Mouse (Mus musculus) liver, embryonic 11.5 days (tissue): Measurements from ENCODE around the gene C1qtnf4. TPM values are rescaled to one million over a fixed set of nuclear protein-coding genes. Genes with fewer than 3 reads are reported as not detected.

Experiments used
- ATAC-seq: fragments of 200-750 bp; cut with Nextera tagmentation; replicated peaks from 2 replicates; pipeline ENCODE4 v1.8.0; 2017; ENCODE audit warnings: moderate number of reproducible peaks, mild to moderate bottlenecking, moderate TSS enrichment, moderate library complexity; ENCODE audit not compliant: low FRiP score
- DNase-seq: peaks from one replicate; pipeline ENCODE4 v3.0.0-alpha.2; 2017; ENCODE audit warnings: low spot score
- H3K27ac ChIP-seq: fragments of 300-500 bp; sonication (generic); 2 replicates; pipeline ENCODE4 v1.5.1; 2014; ENCODE audit warnings: mild to moderate bottlenecking, low read depth, low read length, control low read depth
- H3K27me3 ChIP-seq: fragments of 300-500 bp; sonication (generic); replicated peaks from 2 replicates; pipeline ENCODE4 v1.6.1; 2014; ENCODE audit warnings: low read length, mixed read lengths; ENCODE audit not compliant: control insufficient read depth, insufficient read depth
- H3K36me3 ChIP-seq: fragments of 300-500 bp; sonication (generic); 2 replicates; pipeline ENCODE4 v1.6.1; 2014; ENCODE audit warnings: mild to moderate bottlenecking, low read length, moderate library complexity, mixed read lengths; ENCODE audit not compliant: control insufficient read depth, insufficient read depth
- H3K4me1 ChIP-seq: fragments of 300-500 bp; sonication (generic); replicated peaks from 2 replicates; pipeline ENCODE4 v1.6.1; 2014; ENCODE audit warnings: low read length, mixed read lengths; ENCODE audit not compliant: control insufficient read depth, insufficient read depth
- H3K4me2 ChIP-seq: fragments of 300-500 bp; sonication (generic); 2 replicates; pipeline ENCODE4 v1.6.1; 2014; ENCODE audit warnings: mild to moderate bottlenecking, control low read depth, moderate library complexity
- H3K4me3 ChIP-seq: fragments of 300-500 bp; sonication (generic); 2 replicates; pipeline ENCODE4 v1.5.1; 2014; ENCODE audit warnings: low read depth, low read length, control low read depth
- H3K9ac ChIP-seq: fragments of 300-500 bp; sonication (generic); 2 replicates; pipeline ENCODE4 v1.6.1; 2014; ENCODE audit warnings: low read depth, low read length, control low read depth
- H3K9me3 ChIP-seq: fragments of 300-500 bp; sonication (generic); 2 replicates; pipeline ENCODE4 v1.6.1; 2016; ENCODE audit warnings: low read length, inconsistent platforms, mixed read lengths; ENCODE audit not compliant: control insufficient read depth
- WGBS: fragments of 180-500 bp; shearing (Covaris S2); extraction: QIAGEN DNeasy Blood & Tissue Kit; methylation state at CpG from one replicate; pipeline ENCODE4 v1.1.7; 2014; 5-methylcytosine and 5-hydroxymethylcytosine counted together
- polyA plus RNA-seq: library from polyadenylated mRNA; unstranded; fragments of >200 nt; fragmentation: Nextera tagmentation; extraction: Ambion mirVana; gene quantifications from 2 replicates; pipeline ENCODE4 v1.2.1, GENCODE M21; 2014

Gene C1qtnf4
- polyA plus RNA-seq, 1 experiment from 2014 or later, result 6.9 TPM

GRCm38 (mm10) chr2:90875239-90875638 is 10.4 kb upstream of the C1qtnf4 start:
- H3K9me3 ChIP-seq, result no peaks in the 10 kb centered on the region
- H3K27me3 ChIP-seq, result no peaks in the 10 kb centered on the region; the same call in 1 of the 2 replicates
- H3K4me3 ChIP-seq, result no peak overlapping the region
- ATAC-seq (no peak), DNase-seq (no peak)
- H3K27ac ChIP-seq, result no peak overlapping the region
- no peak overlapping the region for H3K4me2 ChIP-seq
- H3K9ac ChIP-seq, result no peak overlapping the region
- WGBS, result 50% methylated on average over 2 of the region's 2 CpGs
- no peaks in the 10 kb centered on the region for H3K36me3 ChIP-seq
- peaks cover 20% of the 10 kb centered on the region for H3K4me1 ChIP-seq

GRCm38 (mm10) chr2:90877584-90878259 is 7.9 kb upstream of the C1qtnf4 start:
- ATAC-seq, result no peak
- Histone ChIP-seq H3K9ac (no peak overlapping the region), H3K4me1 (peaks cover 7% of the 10 kb centered on the region; the same call in 1 of the 2 replicates), H3K9me3 (no peaks in the 10 kb centered on the region), H3K27me3 (peaks cover 5% of the 10 kb centered on the region), H3K4me3 (no peak overlapping the region), H3K36me3 (no peaks in the 10 kb centered on the region), H3K27ac (no peak overlapping the region), H3K4me2 (no peak overlapping the region)
- WGBS, result 60% methylated on average over 4 of the region's 5 CpGs
- no peak for DNase-seq

- H3K9ac ChIP-seq, result no peak overlapping the region
- H3K27ac ChIP-seq, result no peak overlapping the region
- DNase-seq, result no peak
- H3K4me3 ChIP-seq, result no peak overlapping the region
- peaks cover 7% of the 10 kb centered on the region; the same call in 1 of the 2 replicates for H3K4me1 ChIP-seq
- H3K27me3 ChIP-seq, result peaks cover 16% of the 10 kb centered on the region
- H3K9me3 ChIP-seq, result no peaks in the 10 kb centered on the region
- no peak for ATAC-seq
- no peak overlapping the region for H3K4me2 ChIP-seq
- no peaks in the 10 kb centered on the region for H3K36me3 ChIP-seq
These were observed 6.2 kb upstream of the C1qtnf4 start for GRCm38 (mm10) chr2:90879419-90879818.

GRCm38 (mm10) chr2:90880144-90880785 is 5.4 kb upstream of the C1qtnf4 start:
- H3K4me2 ChIP-seq, result no peak overlapping the region
- ATAC-seq, result no peak
- H3K36me3 ChIP-seq, result no peaks in the 10 kb centered on the region
- 24% methylated on average over 6 of the region's 6 CpGs for WGBS
- peaks cover 7% of the 10 kb centered on the region; the same call in 1 of the 2 replicates for H3K4me1 ChIP-seq
- H3K27ac ChIP-seq, result no peak overlapping the region
- no peak overlapping the region for H3K9ac ChIP-seq
- H3K27me3 ChIP-seq, result peaks cover 24% of the 10 kb centered on the region
- no peak for DNase-seq
- no peak overlapping the region for H3K4me3 ChIP-seq
- no peaks in the 10 kb centered on the region for H3K9me3 ChIP-seq

GRCm38 (mm10) chr2:90881824-90882223 is 3.8 kb upstream of the C1qtnf4 start:
- DNase-seq (no peak), ATAC-seq (no peak)
- WGBS, result 63% methylated on average over 2 of the region's 2 CpGs
- Histone ChIP-seq H3K27ac (no peak overlapping the region), H3K4me1 (peaks cover 15% of the 10 kb centered on the region), H3K9ac (no peak overlapping the region), H3K9me3 (no peaks in the 10 kb centered on the region), H3K4me2 (no peak overlapping the region), H3K4me3 (no peak overlapping the region), H3K27me3 (peaks cover 40% of the 10 kb centered on the region), H3K36me3 (no peaks in the 10 kb centered on the region)

- no peak overlapping the region for H3K9ac ChIP-seq
- H3K27me3 ChIP-seq, result peaks cover 70% of the 10 kb centered on the region
- DNase-seq, result no peak
- H3K4me1 ChIP-seq, result peaks cover 16% of the 10 kb centered on the region
- no peaks in the 10 kb centered on the region for H3K36me3 ChIP-seq
- no peak overlapping the region for H3K4me3 ChIP-seq
- H3K9me3 ChIP-seq, result no peaks in the 10 kb centered on the region
- 46% methylated on average over 6 of the region's 6 CpGs for WGBS
- H3K4me2 ChIP-seq, result peak overlapping the region; percentile 88
- no peak for ATAC-seq
- no peak overlapping the region for H3K27ac ChIP-seq
These were observed 776 bp downstream of the C1qtnf4 start for GRCm38 (mm10) chr2:90886436-90886835.

- no peak overlapping the region for H3K4me2 ChIP-seq
- H3K27ac ChIP-seq, result no peak overlapping the region
- H3K9ac ChIP-seq, result no peak overlapping the region
- WGBS, result 65% methylated on average over 5 of the region's 5 CpGs
- ATAC-seq (no peak), DNase-seq (no peak)
- H3K4me3 ChIP-seq, result no peak overlapping the region
- H3K36me3 ChIP-seq, result no peaks in the 10 kb centered on the region
- peaks cover 70% of the 10 kb centered on the region for H3K27me3 ChIP-seq
- peaks cover 20% of the 10 kb centered on the region for H3K4me1 ChIP-seq
- no peaks in the 10 kb centered on the region for H3K9me3 ChIP-seq
These were observed 2.0 kb downstream of the C1qtnf4 start for GRCm38 (mm10) chr2:90887627-90888026.

GRCm38 (mm10) chr2:90889550-90890548 is 4.2 kb downstream of the C1qtnf4 start:
- ATAC-seq (peak; percentile 68), DNase-seq (peak; percentile 65)
- Histone ChIP-seq H3K36me3 (0 out of 2 replicates have a peak, but pooled peaks cover 5% of the 10 kb centered on the region), H3K27ac (peak overlapping the region; percentile 38), H3K4me1 (peaks cover 37% of the 10 kb centered on the region), H3K4me2 (peak overlapping the region; percentile 81), H3K9me3 (no peaks in the 10 kb centered on the region), H3K4me3 (peak overlapping the region; percentile 68), H3K9ac (peak overlapping the region; percentile 73), H3K27me3 (peaks cover 55% of the 10 kb centered on the region)
- WGBS, result 5% methylated on average over 132 of the region's 133 CpGs
